Mouse (Mus musculus) liver (tissue): ENCODE results near the gene L3mbtl2.

Source experiments
- DNase-seq: peaks from one replicate; pipeline ENCODE4 v3.0.0-alpha.2; 2020; ENCODE audit warnings: mixed read lengths

Gene L3mbtl2

GRCm38 (mm10) chr15:81709686-81710085 lies 46.0 kb downstream of the L3mbtl2 start:
- no peak for DNase-seq

GRCm38 (mm10) chr15:81710801-81711200 lies 47.1 kb downstream of the L3mbtl2 start:
- no peak for DNase-seq

- no peak for DNase-seq
These were observed 50.1 kb downstream of the L3mbtl2 start for GRCm38 (mm10) chr15:81713742-81714141.

DNA sequence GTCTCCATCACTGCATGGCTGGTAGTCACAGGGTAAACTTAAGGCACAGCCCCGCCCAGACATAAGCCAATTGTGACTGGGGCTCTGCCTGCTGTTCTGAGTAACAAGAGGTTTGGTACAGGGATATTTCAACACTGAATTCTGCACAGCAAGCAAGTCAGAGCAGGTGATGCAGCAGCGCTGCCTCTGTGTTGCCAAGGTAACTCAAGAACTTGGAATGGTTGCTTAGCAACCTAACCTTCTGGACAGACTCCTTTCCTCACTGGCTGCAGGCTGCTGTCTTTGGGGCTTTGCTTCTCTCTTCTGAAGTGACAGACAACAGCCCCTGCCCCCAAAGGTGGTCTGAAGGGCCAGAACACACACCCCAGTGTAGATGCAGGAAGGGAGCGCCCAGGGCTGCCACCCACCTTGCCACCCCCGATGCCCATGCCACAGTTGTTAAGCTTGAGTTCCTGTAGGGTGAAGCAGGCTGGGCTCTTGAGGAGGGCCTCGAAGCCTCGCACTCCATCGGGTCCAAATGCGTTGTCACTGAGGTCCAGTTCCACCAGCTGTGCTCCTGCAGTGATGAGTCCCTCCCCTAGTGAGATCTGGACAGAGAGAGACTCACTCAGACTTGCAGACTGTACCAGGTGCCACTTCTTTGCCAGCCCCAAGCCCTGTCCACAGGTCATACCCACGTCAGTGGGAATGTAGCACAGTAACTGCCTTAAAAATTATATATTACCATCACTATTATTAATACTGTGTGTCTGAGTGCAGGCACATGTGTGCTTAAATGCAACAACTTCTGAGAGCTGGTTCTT lies 54.8 kb downstream of the L3mbtl2 start:
- DNase-seq = no peak

DNA sequence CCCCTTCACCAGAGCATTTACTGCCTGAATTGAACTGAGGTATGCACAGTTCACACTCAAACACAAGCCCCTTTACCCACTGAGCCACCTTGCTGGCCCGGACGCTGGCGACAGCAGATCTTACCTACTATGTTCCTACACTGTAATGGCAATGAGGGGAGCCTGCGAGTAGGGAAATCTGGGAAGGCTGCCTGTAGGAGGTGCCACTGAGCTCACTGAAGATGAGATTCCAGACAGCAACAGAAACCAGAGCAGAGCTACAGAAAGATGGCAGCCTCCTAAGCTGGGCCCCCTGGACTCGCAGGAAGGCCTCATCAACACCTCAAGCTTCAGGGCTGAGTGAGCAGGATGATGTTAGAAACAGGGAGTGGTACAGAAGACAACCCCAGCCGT lies 55.4 kb downstream of the L3mbtl2 start:
- no peak for DNase-seq

DNA sequence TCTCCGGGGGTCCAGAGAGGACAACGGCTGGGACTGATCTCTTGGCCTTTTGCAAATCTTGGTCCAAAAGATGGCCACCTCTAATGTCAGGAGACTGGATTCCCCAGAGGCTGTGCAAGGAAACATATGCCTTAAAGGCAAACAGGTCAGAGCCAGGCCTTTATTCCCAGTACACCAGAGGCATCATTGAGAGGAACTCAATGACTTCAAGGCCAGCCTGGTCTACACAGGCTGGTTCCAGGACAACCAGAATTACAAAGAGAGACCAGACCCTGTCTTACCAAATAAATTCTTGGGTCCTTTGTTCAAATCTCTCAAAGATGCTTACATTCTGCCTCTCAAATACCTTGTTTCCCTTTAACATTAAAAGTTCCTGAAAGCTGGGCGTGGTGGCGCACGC lies 58.7 kb downstream of the L3mbtl2 start:
- no peak for DNase-seq

- DNase-seq = no peak
These were observed 60.0 kb downstream of the L3mbtl2 start for GRCm38 (mm10) chr15:81723653-81724052.

DNA sequence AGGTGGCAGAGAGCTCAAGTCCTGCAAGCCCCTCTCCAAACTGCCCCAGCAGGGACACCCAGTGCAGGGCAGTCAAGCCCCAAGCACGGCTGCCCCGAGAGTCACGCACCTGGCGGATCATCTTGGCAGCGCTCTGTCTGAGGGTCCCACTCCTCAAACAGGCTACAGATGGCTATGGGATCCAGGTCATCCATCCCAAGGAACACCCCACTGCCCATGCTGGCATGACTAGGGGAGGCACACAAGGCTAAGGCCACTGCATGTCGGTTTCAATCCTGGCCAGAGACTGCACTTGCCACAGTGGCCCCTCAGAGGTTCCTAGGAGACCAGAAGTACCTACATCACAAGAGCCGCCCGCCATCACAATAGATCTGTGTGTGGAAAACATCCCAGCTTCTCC lies 62.3 kb downstream of the L3mbtl2 start:
- no peak for DNase-seq

DNA sequence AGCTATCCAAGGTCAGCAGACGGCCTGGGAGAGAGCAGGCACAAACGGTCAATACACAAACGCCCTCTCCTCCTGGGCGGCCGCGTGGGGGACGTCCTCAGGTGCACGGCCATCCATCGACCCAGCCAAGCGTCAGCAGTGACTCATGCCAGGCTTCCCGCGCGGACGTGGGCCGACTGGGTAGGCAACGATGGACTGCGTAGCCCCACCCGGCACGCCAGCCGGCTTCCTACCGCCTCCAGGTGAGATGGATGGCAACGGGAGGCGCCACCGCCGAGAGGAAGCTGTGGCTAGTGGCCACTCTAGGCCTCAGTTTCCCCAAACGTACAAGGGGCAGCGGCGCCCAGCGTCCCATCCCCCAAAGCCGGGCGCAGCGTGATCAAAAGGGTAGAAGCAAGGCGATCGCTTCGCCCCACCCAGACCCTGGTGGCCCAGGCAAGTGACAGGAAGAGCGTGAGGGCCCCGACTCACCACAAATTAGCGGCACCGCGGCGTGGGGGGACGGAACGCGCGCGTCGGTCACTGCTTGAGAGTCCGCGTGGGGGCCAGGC lies 65.6 kb downstream of the L3mbtl2 start:
- peak; percentile 70 for DNase-seq

DNA sequence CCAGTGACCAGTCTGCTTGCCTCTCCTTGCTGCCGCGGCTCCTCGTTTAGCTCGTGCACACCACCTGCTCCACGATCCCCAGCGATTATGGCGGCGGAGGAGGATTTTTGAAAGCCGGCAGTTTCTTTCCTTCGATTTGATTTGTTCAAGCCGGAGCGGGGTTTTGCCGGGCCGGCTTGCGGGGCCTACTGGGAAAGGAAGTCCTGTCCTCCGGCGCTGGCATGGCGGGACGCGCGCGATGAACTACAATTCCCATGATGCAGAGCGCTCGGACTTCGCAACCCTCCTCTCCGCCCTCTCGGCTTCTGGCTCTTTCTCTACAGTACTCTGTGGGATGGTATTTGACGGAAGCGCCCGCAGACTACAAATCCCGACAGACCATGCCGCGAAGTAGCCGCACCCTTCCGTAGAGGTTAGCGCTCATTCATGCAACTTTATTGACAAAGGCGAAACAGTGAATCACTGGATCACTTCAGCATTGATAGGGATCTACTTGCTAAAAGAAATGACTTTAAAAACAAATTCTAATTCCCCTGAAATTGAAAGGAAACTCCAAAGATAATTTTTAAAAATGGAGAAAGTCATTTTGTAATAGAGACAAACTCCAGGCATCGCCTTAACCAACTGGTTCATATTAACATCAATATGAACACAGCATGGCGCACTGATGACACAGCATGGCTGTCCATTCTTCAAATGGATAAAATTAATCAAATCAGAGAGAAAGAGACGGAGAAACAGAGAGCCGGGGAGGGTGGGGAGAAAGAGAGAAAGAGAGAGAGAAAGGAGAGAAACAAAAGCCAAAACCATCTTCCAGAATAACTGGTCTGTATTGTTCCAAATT lies 66.3 kb downstream of the L3mbtl2 start:
- peak; percentile 98 for DNase-seq

GRCm38 (mm10) chr15:81735075-81735474 lies 71.4 kb downstream of the L3mbtl2 start:
- no peak for DNase-seq
